Comparison of ENCODE assay signal across 9 mouse cellular contexts in genomic region chr14:55713729-55714122, GRCm38 (mm10). TPM values are rescaled to one million over a fixed set of nuclear protein-coding genes. Genes with fewer than 3 reads are reported as not detected.
DNase-seq lines count a peak whose midpoint lies in the region; ATAC-seq lines count a peak whose summit lies in the region.
"Had no signal": no experiment of that assay in that cellular context is flagged by ENCODE, and none has a peak within 500 bp of the region (broad histone marks: within the 10 kb centered on the region; RNA-seq: fewer than 3 reads in every experiment).

Gene Tgm1 (minus strand): TSS chr14:55713926.

- no peak for DNase-seq in heart, adult 11 months
- DNase-seq in midbrain, embryonic 11.5 days (ENCODE audit: low spot score, missing footprints), result no peak
- DNase-seq in adrenal gland, adult 8-10 months, result no peak

- peaks cover 11% of the 10 kb centered on the region for H3K4me1 ChIP-seq in heart, embryonic 15.5 days (replicated peaks)
- H3K4me1 ChIP-seq in midbrain, embryonic 11.5 days (ENCODE audit: control insufficient read depth, insufficient read depth, low read length), result no peaks in the 10 kb centered on the region
- H3K4me1 ChIP-seq in midbrain, embryonic 16.5 days (ENCODE audit: control insufficient read depth, insufficient read depth, low read length), result no peaks in the 10 kb centered on the region
- H3K4me1 ChIP-seq in intestine, embryonic 16.5 days (ENCODE audit: control insufficient read depth, insufficient read depth, low read length), result peaks cover 21% of the 10 kb centered on the region
- peaks cover 7% of the 10 kb centered on the region; the same call in 1 of the 2 replicates for H3K4me1 ChIP-seq in stomach, embryonic 15.5 days

- no peak within 1 kb of the TSS for H3K9ac ChIP-seq in heart, embryonic 15.5 days
- no peak within 1 kb of the TSS for H3K9ac ChIP-seq in midbrain, embryonic 11.5 days (ENCODE audit: low read length)
- H3K9ac ChIP-seq in midbrain, embryonic 16.5 days (ENCODE audit: low read depth, low read length), result no peak within 1 kb of the TSS
- H3K9ac ChIP-seq in intestine, embryonic 16.5 days (ENCODE audit: low read depth, low read length), result peak within 1 kb of the TSS; percentile 65
- H3K9ac ChIP-seq in stomach, embryonic 15.5 days, result no peak within 1 kb of the TSS

- H3K4me3 ChIP-seq in heart, embryonic 15.5 days, result peak within 1 kb of the TSS; percentile 28
- no peak within 1 kb of the TSS for H3K4me3 ChIP-seq in midbrain, embryonic 11.5 days (ENCODE audit: low read depth, low read length)
- no peak within 1 kb of the TSS for H3K4me3 ChIP-seq in midbrain, embryonic 16.5 days (ENCODE audit: low read depth, low read length)
- H3K4me3 ChIP-seq in intestine, embryonic 16.5 days (ENCODE audit: low read length), result peak within 1 kb of the TSS; percentile 40
- H3K4me3 ChIP-seq in stomach, embryonic 15.5 days (replicated peaks), result peak within 1 kb of the TSS; percentile 35

- peak within 1 kb of the TSS; percentile 56 for H3K4me2 ChIP-seq in heart, embryonic 15.5 days
- peak within 1 kb of the TSS; percentile 8; the same call in 1 of the 2 replicates for H3K4me2 ChIP-seq in midbrain, embryonic 11.5 days
- H3K4me2 ChIP-seq in midbrain, embryonic 16.5 days (ENCODE audit: low read length), result no peak within 1 kb of the TSS
- peak within 1 kb of the TSS; percentile 77 for H3K4me2 ChIP-seq in intestine, embryonic 16.5 days (ENCODE audit: low read depth, low read length)
- H3K4me2 ChIP-seq in stomach, embryonic 15.5 days, result peak within 1 kb of the TSS; percentile 54

- H3K36me3 ChIP-seq in heart, embryonic 15.5 days, result peaks cover 10% of the 10 kb centered on the region; the same call in 1 of the 2 replicates
- no peaks in the 10 kb centered on the region for H3K36me3 ChIP-seq in midbrain, embryonic 11.5 days (ENCODE audit: control insufficient read depth, insufficient read depth, low read length)
- peaks cover 12% of the 10 kb centered on the region; the same call in 1 of the 2 replicates for H3K36me3 ChIP-seq in midbrain, embryonic 16.5 days (ENCODE audit: control insufficient read depth, insufficient read depth, low read length)
- H3K36me3 ChIP-seq in intestine, embryonic 16.5 days (ENCODE audit: control insufficient read depth, insufficient read depth, low read length), result 0 out of 2 replicates have a peak, but pooled peaks cover 2% of the 10 kb centered on the region
- peaks cover 16% of the 10 kb centered on the region for H3K36me3 ChIP-seq in stomach, embryonic 15.5 days

- no peak for ATAC-seq in heart, embryonic 15.5 days (replicated peaks; ENCODE audit: insufficient number of reproducible peaks, insufficient read depth, low FRiP score, low read depth)
- no peak for ATAC-seq in midbrain, embryonic 11.5 days (ENCODE audit: low FRiP score)
- no peak for ATAC-seq in midbrain, embryonic 16.5 days
- ATAC-seq in intestine, embryonic 16.5 days, result peak; percentile 21
- no peak for ATAC-seq in stomach, embryonic 15.5 days (ENCODE audit: insufficient read depth, low FRiP score, low read depth)
- ATAC-seq in monocyte, adult 5-6 weeks (replicated peaks; ENCODE audit: insufficient number of reproducible peaks, low FRiP score, low TSS enrichment, poor library complexity, severe bottlenecking), result no peak

- H3K9me3 ChIP-seq in heart, embryonic 15.5 days (replicated peaks), result no peaks in the 10 kb centered on the region
- no peaks in the 10 kb centered on the region for H3K9me3 ChIP-seq in midbrain, embryonic 11.5 days (ENCODE audit: control insufficient read depth, low read length)
- no peaks in the 10 kb centered on the region for H3K9me3 ChIP-seq in midbrain, embryonic 16.5 days (replicated peaks; ENCODE audit: control insufficient read depth, low read length, poor library complexity, severe bottlenecking)
- H3K9me3 ChIP-seq in intestine, embryonic 16.5 days (ENCODE audit: control insufficient read depth, low read length), result no peaks in the 10 kb centered on the region
- no peaks in the 10 kb centered on the region for H3K9me3 ChIP-seq in stomach, embryonic 15.5 days

- H3K27me3 ChIP-seq in heart, embryonic 15.5 days, result peaks cover 20% of the 10 kb centered on the region
- H3K27me3 ChIP-seq in midbrain, embryonic 11.5 days (ENCODE audit: control insufficient read depth, insufficient read depth, low read length), result no peaks in the 10 kb centered on the region; the same call in 1 of the 2 replicates
- peaks cover 7% of the 10 kb centered on the region for H3K27me3 ChIP-seq in midbrain, embryonic 16.5 days (ENCODE audit: control insufficient read depth, insufficient read depth, low read depth, low read length)
- no peaks in the 10 kb centered on the region for H3K27me3 ChIP-seq in intestine, embryonic 16.5 days (replicated peaks; ENCODE audit: control insufficient read depth, insufficient read depth, low read length)
- no peaks in the 10 kb centered on the region for H3K27me3 ChIP-seq in stomach, embryonic 15.5 days (replicated peaks)

- 25% methylated on average over 4 of the region's 4 CpGs for WGBS in heart, embryonic 15.5 days
- WGBS in midbrain, embryonic 11.5 days, result 15% methylated on average over 4 of the region's 4 CpGs
- 27% methylated on average over 4 of the region's 4 CpGs for WGBS in midbrain, embryonic 16.5 days
- 14% methylated on average over 4 of the region's 4 CpGs for WGBS in intestine, embryonic 16.5 days
- WGBS in stomach, embryonic 15.5 days, result 23% methylated on average over 4 of the region's 4 CpGs

- H3K27ac ChIP-seq in heart, embryonic 15.5 days, result no peak within 1 kb of the TSS
- H3K27ac ChIP-seq in midbrain, embryonic 11.5 days (ENCODE audit: low read depth, low read length), result no peak within 1 kb of the TSS
- no peak within 1 kb of the TSS for H3K27ac ChIP-seq in midbrain, embryonic 16.5 days (ENCODE audit: low read length)
- H3K27ac ChIP-seq in intestine, embryonic 16.5 days (ENCODE audit: low read length), result no peak within 1 kb of the TSS
- H3K27ac ChIP-seq in stomach, embryonic 15.5 days, result peak within 1 kb of the TSS; percentile 68

RNA-seq across cellular contexts. Expression of gene Tgm1, which starts in this region (rescaled TPM):
- 0.20 and 0.60 TPM in 2 replicates for polyA plus RNA-seq in heart, embryonic 15.5 days (2015; fragmentation: Nextera tagmentation; extraction: Ambion mirVana)
- 0.27 and 0.59 TPM in 2 replicates for polyA plus RNA-seq in midbrain, embryonic 11.5 days (2014; fragmentation: Nextera tagmentation; extraction: Ambion mirVana)
- polyA plus RNA-seq in midbrain, embryonic 16.5 days (2015; fragmentation: Nextera tagmentation; extraction: Ambion mirVana), result 0.13 and 0.15 TPM in 2 replicates
- polyA plus RNA-seq in intestine, embryonic 16.5 days (2015; fragmentation: Nextera tagmentation; extraction: Ambion mirVana), result 0.75 and 1.4 TPM in 2 replicates
- polyA plus RNA-seq in stomach, embryonic 15.5 days (2015; fragmentation: Nextera tagmentation; extraction: Ambion mirVana), result 17.9 and 30.5 TPM in 2 replicates
- under 1 TPM; 0.17 to 0.46 (median 0.30) TPM for total RNA-seq in adrenal gland, adult 8-10 months (2022)
- 0.49 to 4.7 TPM (median 1.5 TPM) in 3 replicates for total RNA-seq in monocyte, adult 5-6 weeks (2017)
- total RNA-seq: left cerebral cortex, adult 18-20 months had no signal

Comparison
In these comparisons a context has a peak if more than half of its experiments do, and no peak if none do; other contexts are left out.
1. H3K4me3 ChIP-seq: peak in heart, embryonic 15.5 days (single experiment), intestine, embryonic 16.5 days (single experiment) and stomach, embryonic 15.5 days (single experiment); none in midbrain, embryonic 11.5 days (single experiment) and midbrain, embryonic 16.5 days (single experiment).